Mouse (Mus musculus) ES-E14 (cell line): ENCODE results near the gene Hcn1. TPM values are rescaled to one million over a fixed set of nuclear protein-coding genes. Genes with fewer than 3 reads are reported as not detected.

Experiments
- DNase-seq: peaks from one replicate; pipeline ENCODE4 v3.0.0-alpha.2; 2013; ENCODE audit warnings: low read depth, low spot score
- H3K27ac ChIP-seq: 2 replicates; pipeline ENCODE4 v1.5.1; 2012; ENCODE audit warnings: low read depth, mild to moderate bottlenecking, low read length, moderate library complexity, mixed read lengths; ENCODE audit not compliant: poor library complexity, insufficient read depth, severe bottlenecking
- H3K36me3 ChIP-seq: 2 replicates; pipeline ENCODE4 v1.6.1; 2012; ENCODE audit warnings: mild to moderate bottlenecking, low read length, moderate library complexity, mixed read lengths; ENCODE audit not compliant: control insufficient read depth, poor library complexity, insufficient read depth, severe bottlenecking
- H3K4me1 ChIP-seq, 2 experiments: fragments of 150-350 bp in 1 of 2; sonication (generic) in 1 of 2; 2 replicates each; pipeline ENCODE4 v1.6.1; 2012; ENCODE audit warnings: low read length in 2 of 2, mild to moderate bottlenecking in 1 of 2, mixed read lengths in 1 of 2; ENCODE audit not compliant: control insufficient read depth in 2 of 2, insufficient read depth in 2 of 2, poor library complexity in 1 of 2
- H3K4me3 ChIP-seq, 2 experiments: fragments of 150-350 bp in 1 of 2; sonication (generic) in 1 of 2; 2 replicates each; pipeline ENCODE4 v1.5.1; 2012; ENCODE audit warnings: low read length in 2 of 2, low read depth in 1 of 2, mild to moderate bottlenecking in 1 of 2, mixed read lengths in 1 of 2; ENCODE audit not compliant: insufficient read depth in 1 of 2, poor library complexity in 1 of 2, severe bottlenecking in 1 of 2
- H3K9ac ChIP-seq: 2 replicates; pipeline ENCODE4 v1.6.1; 2012; ENCODE audit warnings: low read depth, mild to moderate bottlenecking, low read length, mixed read lengths; ENCODE audit not compliant: poor library complexity, insufficient read depth, severe bottlenecking
- H3K9me3 ChIP-seq: fragments of 150-350 bp; sonication (generic); 2 replicates; pipeline ENCODE4 v1.6.1; 2012; ENCODE audit warnings: low read depth, mild to moderate bottlenecking, low read length; ENCODE audit not compliant: control insufficient read depth, insufficient read depth
- CHD2 ChIP-seq: IDR thresholded peaks from 2 replicates; pipeline ENCODE4 v1.6.1; 2014; ENCODE audit warnings: mild to moderate bottlenecking, low read depth, low read length, inconsistent platforms
- HCFC1 ChIP-seq: IDR thresholded peaks from 2 replicates; pipeline ENCODE4 v1.6.1; 2012; ENCODE audit warnings: low read length, inconsistent platforms, borderline replicate concordance; ENCODE audit not compliant: insufficient read depth
- MAFK ChIP-seq: IDR thresholded peaks from 2 replicates; pipeline ENCODE4 v1.6.1; 2014; ENCODE audit warnings: mild to moderate bottlenecking, low read depth, low read length, inconsistent platforms; ENCODE audit not compliant: insufficient read depth
- ZC3H11A ChIP-seq: IDR thresholded peaks from 2 replicates; pipeline ENCODE4 v1.6.1; 2012; ENCODE audit warnings: low read depth, mild to moderate bottlenecking, inconsistent platforms, low read length, borderline replicate concordance
- ZNF384 ChIP-seq: IDR thresholded peaks from 2 replicates; pipeline ENCODE4 v1.6.1; 2012; ENCODE audit warnings: low read depth, low read length, inconsistent platforms
- in situ Hi-C, 2 experiments: fragments of 600-800 bp; cut with MboI; formaldehyde crosslinking; loops; one replicate each; pipeline ENCODE4 v1.15.1; 2025; ENCODE audit warnings: low sequenced_read_pairs in 2 of 2, inconsistent platforms in 1 of 2; ENCODE audit not compliant: unreplicated experiment in 2 of 2
- total RNA-seq: library from RNA; depleted of rRNA; stranded (reverse); fragments of 300-350 nt; gene quantifications from 2 replicates; pipeline ENCODE4 v1.2.3, GENCODE M21; 2012

Gene Hcn1
- total RNA-seq, 1 experiment, result 0.09 TPM

DNA sequence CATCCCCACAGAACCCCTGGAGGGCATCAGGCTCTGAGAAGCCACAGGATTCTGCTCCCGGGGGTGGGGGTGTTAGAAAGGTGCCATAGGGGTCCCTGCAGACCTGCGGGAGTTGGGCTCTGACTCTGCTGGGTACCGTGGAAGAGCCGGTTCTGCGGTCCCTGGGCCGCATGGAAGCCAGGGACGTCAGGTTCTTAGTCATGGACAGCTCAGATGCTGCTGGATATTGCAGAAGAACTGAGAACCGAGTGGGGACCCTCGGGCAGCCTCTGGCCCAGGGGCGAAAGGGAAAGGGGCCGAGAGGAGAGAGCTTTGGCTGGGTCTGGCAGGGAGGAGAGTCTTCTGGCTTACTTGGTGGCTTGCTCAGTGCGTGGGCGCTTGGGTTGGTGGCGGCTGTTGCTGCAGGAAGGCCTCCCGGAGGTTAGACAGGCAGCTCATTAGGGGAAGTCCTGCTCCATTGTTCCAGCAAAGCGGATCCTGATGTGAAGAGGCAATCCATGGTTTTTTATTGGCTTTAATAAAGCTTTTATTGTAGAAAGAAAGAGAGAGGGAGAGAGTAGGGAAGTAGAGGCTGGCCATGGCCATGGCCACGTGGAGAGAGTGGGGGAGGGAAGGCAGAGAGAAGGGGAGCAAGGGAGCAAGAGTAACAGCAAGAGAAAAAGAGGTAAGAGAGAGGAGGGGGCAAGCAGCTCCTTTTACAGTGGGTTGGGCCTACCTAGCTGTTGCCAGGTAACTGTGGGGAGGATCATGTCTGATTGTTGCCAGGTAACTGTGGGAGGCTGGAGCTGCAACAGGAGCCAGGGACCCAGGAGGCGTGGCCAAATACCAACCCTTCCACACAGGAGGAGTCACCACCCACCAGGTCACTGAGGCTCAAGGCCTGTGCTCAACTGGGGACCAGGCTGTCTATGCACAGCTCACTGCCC is 356.6 kb downstream of the Hcn1 start:
- H3K4me3 ChIP-seq, result peak overlapping the region; percentile 28 to 48
- TF ChIP-seq ZNF384, result no peak
- no peak for TF ChIP-seq HCFC1
- no peak for TF ChIP-seq MAFK
- H3K27ac ChIP-seq, result no peak overlapping the region
- H3K9me3 ChIP-seq, result no peaks in the 10 kb centered on the region
- H3K36me3 ChIP-seq, result no peaks in the 10 kb centered on the region
- no peak overlapping the region for H3K9ac ChIP-seq
- DNase-seq, result peak; percentile 90
- no peaks in the 10 kb centered on the region for H3K4me1 ChIP-seq
- in situ Hi-C loops, result no loop called here

DNA sequence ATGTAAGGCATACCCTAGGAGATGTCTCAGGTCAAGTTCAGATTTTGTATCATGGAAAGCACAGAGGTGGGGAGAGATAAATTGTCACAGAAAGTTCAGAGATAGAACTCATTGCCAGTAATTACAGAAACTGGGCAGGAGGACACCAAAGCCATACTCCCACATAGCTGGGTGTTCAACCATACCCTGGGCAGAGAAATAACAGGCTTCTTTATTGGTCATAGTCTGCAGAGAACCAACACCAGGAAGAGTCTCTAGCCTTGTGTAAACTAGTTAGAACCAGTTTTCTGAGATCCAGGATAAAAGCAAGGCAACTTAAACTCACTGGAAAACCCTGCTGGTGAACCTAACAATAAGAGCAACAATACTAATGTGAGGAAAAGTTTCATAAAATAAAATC is 362.5 kb downstream of the Hcn1 start:
- in situ Hi-C loops, result no loop called here
- Histone ChIP-seq H3K27ac (no peak overlapping the region), H3K36me3 (no peaks in the 10 kb centered on the region), H3K4me1 (no peaks in the 10 kb centered on the region), H3K9me3 (no peaks in the 10 kb centered on the region), H3K4me3 (no peak overlapping the region), H3K9ac (no peak overlapping the region)
- TF ChIP-seq MAFK, result no peak
- no peak for TF ChIP-seq CHD2
- TF ChIP-seq ZNF384, result no peak
- TF ChIP-seq ZC3H11A, result no peak
- TF ChIP-seq HCFC1, result no peak
- no peak for DNase-seq

DNA sequence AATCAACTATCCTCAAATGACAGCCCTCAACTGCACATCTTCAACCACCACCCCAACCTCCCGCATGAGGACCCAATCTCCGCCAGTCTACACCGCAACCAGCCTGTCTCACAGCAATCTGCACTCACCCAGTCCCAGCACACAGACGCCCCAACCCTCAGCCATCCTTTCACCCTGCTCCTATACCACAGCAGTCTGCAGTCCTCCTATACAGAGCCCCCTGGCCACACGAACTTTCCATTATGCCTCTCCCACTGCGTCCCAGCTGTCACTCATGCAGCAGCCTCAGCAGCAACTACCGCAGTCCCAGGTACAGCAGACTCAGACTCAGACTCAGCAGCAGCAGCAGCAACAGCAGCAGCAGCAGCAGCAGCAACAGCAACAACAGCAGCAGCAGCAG is 373.3 kb downstream of the Hcn1 start:
- no peak overlapping the region for H3K9ac ChIP-seq
- H3K4me3 ChIP-seq, result no peak overlapping the region
- H3K9me3 ChIP-seq, result no peaks in the 10 kb centered on the region
- no peaks in the 10 kb centered on the region for H3K36me3 ChIP-seq
- TF ChIP-seq CHD2, result no peak
- no peak for TF ChIP-seq ZNF384
- no peak for TF ChIP-seq HCFC1
- TF ChIP-seq MAFK, result no peak
- TF ChIP-seq ZC3H11A, result no peak
- no peak overlapping the region for H3K27ac ChIP-seq
- in situ Hi-C loops, result no loop called here
- H3K4me1 ChIP-seq, result no peaks in the 10 kb centered on the region
- no peak for DNase-seq

DNA sequence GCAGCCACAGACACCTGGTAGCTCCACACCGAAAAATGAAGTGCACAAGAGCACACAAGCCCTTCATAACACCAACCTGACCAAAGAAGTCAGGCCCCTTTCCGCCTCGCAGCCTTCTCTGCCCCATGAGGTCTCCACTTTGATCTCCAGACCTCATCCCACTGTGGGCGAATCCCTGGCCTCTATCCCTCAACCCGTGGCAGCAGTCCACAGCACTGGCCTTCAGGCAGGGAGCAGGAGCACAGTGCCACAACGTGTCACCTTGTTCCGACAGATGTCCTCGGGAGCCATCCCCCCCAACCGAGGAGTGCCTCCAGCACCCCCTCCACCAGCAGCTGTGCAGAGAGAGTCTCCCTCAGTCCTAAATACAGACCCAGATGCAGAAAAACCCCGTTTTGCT is 373.7 kb downstream of the Hcn1 start:
- H3K4me3 ChIP-seq, result no peak overlapping the region
- no peak overlapping the region for H3K9ac ChIP-seq
- H3K4me1 ChIP-seq, result no peaks in the 10 kb centered on the region
- H3K27ac ChIP-seq, result no peak overlapping the region; the same call in 1 of the 2 replicates
- in situ Hi-C loops, result no loop called here
- H3K36me3 ChIP-seq, result no peaks in the 10 kb centered on the region
- H3K9me3 ChIP-seq, result no peaks in the 10 kb centered on the region
- DNase-seq, result no peak
- no peak for TF ChIP-seq HCFC1
- TF ChIP-seq CHD2, result no peak
- no peak for TF ChIP-seq MAFK
- TF ChIP-seq ZNF384, result no peak
- no peak for TF ChIP-seq ZC3H11A
